Mouse (Mus musculus): ENCODE results near the gene Cdh18. TPM values are rescaled to one million over a fixed set of nuclear protein-coding genes. Genes with fewer than 3 reads are reported as not detected.
"Not testable (repeated sequence)": the region's sequence is repeated elsewhere in the genome, so short reads cannot be mapped to it uniquely, and the experiment has no call there.

Gene Cdh18
- total RNA-seq, 2 experiments from 2014 or later: 0.29 to 0.34 TPM

DNA sequence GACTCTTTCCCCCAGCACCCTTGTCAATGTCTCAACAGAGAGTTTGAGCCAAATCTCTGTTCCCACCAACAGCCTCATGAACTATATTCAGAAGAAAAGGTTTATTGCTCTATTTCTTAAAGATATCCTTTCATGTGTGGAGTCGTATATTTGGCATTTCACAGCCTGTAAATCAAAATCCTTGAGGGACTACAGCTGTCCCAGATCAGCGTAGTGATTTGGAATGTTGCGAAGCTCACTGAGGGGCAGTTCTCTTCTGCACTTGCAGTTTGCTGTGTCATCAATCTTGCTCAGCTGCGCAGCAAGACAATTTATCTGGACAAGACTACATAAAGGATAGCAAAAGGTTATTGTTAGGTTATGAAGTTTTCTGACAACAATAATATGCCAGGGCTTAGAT, 385.5 kb downstream of the Cdh18 start:
- no peak for DNase-seq (ENCODE audit: low spot score in 2 of 2)

GRCm38 (mm10) chr15:22947234-22947633, 398.4 kb downstream of the Cdh18 start:
- no peak for DNase-seq (ENCODE audit: low spot score in 2 of 2)

DNA sequence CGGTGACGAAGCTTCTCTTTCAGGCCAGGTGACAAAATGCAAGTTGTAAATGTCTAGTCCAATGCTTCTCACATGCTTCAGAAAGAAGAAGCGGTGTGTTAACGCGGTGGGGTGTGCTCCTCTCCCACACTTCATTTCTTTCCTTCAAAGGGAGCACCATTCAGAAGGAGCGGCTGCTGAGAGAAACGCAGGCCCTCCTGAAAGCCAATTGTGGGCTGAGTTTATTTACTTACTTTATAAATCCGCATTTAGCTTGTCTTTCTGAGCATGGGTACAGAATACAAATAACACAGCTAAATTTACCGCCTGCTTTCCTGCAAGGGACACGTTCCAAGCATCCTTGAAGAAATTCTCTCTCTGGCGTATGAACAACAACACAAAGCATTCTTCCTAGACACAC, 420.6 kb downstream of the Cdh18 start:
- DNase-seq (ENCODE audit: low spot score in 2 of 2): no peak

DNA sequence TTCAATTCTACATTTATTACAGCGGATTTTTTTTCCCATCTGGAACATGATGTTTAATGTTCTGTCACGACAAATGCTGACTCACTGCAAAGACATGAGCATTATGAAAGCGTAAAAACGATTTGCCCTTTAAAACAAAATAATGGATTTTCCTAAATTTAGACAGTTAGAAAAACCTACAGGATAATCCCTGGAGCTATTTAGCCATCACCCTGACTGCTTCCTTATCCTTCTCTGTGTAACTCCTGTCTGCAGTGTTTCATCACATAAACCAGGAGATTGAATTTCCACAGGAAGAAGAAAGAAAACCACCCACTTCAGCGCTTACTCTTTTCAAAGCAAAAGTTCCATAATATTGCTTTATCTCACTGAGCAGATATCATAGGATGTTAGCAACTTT, 431.3 kb downstream of the Cdh18 start:
- no peak for DNase-seq (ENCODE audit: low spot score in 2 of 2)

- no peak for DNase-seq (ENCODE audit: low spot score in 2 of 2)
Observed at GRCm38 (mm10) chr15:22984647-22985046, 435.8 kb downstream of the Cdh18 start.

- no peak for DNase-seq (ENCODE audit: low spot score in 2 of 2)
Observed at GRCm38 (mm10) chr15:23016680-23017079, 467.9 kb downstream of the Cdh18 start.

DNA sequence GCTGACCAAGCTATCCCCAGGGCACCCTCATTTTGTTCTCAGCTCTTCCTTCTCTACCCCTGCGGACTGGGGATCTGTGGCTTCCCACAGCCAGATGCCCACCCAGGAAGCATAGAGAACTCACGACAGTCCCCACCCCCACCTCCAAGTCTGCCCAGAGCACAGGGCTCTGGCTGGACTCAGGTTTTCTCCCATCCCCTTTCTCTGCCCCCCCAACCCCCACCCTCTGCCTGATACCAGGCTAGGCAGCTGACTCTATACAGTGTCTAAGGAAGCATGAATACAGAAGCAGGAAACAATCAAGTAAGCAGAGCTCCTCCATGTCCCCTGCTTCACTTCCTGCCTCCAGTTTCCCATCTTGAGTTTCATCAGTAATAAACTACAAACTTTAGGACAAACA, 472.3 kb downstream of the Cdh18 start:
- DNase-seq (ENCODE audit: low spot score in 2 of 2): no peak

DNA sequence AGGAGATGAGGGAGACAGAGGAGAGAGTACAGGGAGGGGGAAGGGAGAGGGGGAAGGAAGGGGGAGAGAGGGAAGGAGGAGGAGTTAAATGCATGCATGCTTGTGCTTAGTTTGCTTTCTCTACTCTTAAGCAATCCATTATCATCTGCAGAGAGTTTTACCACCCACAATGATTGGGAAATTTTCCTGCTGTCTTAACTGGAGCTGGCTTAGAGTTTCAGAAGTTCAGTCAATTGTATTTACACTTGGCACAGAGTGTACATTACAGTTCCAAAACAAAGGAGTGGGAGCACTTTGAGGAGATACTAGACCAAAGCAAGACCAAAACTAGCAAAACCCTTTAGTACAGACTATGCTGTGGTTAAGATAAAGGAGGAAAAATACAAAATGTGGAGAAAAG, 473.8 kb downstream of the Cdh18 start:
- DNase-seq (ENCODE audit: low spot score in 2 of 2): no peak

GRCm38 (mm10) chr15:23035551-23036207, 486.9 kb downstream of the Cdh18 start:
- peak in 1 of 2 experiments; percentile 7 for DNase-seq (ENCODE audit: low spot score in 2 of 2)

GRCm38 (mm10) chr15:23036208-23037065, 487.6 kb downstream of the Cdh18 start:
- peak; percentile 34 to 59 for DNase-seq (ENCODE audit: low spot score in 2 of 2)

- DNase-seq (ENCODE audit: low spot score in 2 of 2): no peak
Observed at GRCm38 (mm10) chr15:23037561-23037960, 488.7 kb downstream of the Cdh18 start.

GRCm38 (mm10) chr15:23046127-23046785, 497.4 kb downstream of the Cdh18 start:
- no peak for DNase-seq (ENCODE audit: low spot score in 2 of 2)

GRCm38 (mm10) chr15:23052006-23052405, 503.2 kb downstream of the Cdh18 start:
- DNase-seq (ENCODE audit: low spot score in 2 of 2): no peak

GRCm38 (mm10) chr15:23085326-23085725, 536.5 kb downstream of the Cdh18 start:
- DNase-seq (ENCODE audit: low spot score in 2 of 2): not testable (repeated sequence)

DNA sequence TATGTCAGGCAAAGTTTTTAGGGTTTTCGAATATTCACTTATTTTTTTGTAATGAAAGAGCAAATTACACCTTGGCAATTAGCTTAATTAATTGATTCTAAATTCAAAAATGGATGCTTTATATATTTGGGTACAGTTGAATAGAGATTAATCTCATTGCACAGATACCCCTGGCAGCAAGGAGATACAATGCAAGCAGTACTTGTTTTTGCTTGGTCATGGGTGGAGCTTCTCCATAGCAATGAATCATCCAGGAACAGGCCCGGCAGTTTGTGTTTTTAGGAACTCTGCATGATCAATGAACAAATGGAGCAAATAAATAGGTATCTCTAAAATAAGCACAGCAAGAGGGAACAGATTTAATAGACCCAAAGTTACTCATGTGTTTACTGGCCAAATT, 538.7 kb downstream of the Cdh18 start:
- no peak for DNase-seq (ENCODE audit: low spot score in 2 of 2)

DNA sequence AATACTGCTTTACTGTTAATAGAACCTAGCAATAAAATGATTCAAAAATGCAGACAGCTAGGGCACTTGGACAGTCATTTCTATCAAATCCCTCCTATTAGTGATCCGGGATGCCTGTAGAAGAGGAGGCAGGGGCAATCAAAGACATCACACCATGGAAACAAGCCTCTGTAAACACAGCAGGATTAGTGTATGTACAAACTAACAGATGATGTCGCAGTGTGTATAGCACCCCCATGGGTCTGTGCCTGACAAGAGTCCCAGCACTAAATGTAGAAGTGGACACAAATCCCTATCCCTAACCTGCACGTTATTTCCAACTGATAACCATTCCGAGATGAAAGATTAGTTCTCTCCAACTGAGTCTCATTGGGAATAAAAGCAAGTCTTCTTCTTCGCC, 547.8 kb downstream of the Cdh18 start:
- no peak for DNase-seq (ENCODE audit: low spot score in 2 of 2)

DNA sequence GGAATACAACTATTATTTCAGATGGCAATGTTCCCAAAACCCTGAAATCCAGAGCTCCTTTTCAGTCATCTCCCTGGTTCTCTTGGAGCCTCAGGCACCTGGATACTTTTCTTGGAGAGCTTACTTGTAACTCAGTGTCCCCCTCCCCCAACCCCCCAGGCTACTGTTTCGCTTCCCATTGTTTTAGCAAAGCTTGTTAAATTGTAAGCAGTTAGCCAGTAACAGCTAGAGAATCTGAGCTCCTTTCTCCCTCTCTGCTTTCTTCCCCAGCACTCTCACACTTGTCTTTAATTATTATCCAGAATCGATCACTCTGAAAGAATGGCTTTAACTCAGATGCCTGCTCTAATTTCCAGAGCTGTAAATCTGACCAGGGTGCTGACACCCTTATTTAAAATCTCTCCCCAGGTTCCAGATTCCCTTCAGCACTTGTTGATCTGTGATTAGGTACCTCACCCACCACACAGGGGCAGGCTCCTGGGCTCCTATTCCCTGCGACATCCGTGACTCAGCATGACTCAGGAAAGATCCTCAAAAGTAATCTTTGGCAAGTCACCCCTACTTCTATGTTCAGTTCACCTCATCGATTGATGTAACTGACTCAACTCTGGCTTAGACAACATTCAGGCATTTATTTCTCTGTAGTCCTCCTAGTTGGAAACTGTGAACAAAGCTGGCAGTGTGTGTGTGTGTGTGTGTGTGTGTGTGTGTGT, 556.0 kb downstream of the Cdh18 start:
- DNase-seq (ENCODE audit: low spot score in 2 of 2): no peak

GRCm38 (mm10) chr15:23134950-23135715, 586.3 kb downstream of the Cdh18 start:
- DNase-seq (ENCODE audit: low spot score in 2 of 2): no peak

GRCm38 (mm10) chr15:23136971-23137370, 588.1 kb downstream of the Cdh18 start:
- no peak for DNase-seq (ENCODE audit: low spot score in 2 of 2)

- not testable (repeated sequence) for DNase-seq (ENCODE audit: low spot score in 2 of 2)
Observed at GRCm38 (mm10) chr15:23142907-23143306, 594.1 kb downstream of the Cdh18 start.

DNA sequence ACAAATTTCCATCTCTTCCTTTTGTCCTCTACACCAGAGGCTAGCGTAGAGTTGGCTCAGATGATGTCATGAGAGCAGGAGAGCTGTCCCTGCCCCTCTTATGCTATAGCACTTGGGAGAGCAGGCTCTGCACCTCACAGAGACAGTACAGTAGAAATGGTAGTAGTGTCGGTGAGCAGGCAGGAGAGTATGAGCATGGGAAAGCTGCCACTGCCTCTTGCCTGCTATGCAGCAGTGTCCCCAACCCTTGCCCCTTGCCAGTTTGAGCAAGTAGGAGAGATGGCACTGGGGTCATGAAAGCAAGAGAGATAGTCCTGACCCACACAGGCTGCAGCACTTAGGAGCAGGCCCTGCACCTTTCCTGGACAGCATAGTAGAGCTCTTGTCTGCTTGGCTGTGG, 607.1 kb downstream of the Cdh18 start:
- no peak for DNase-seq (ENCODE audit: low spot score in 2 of 2)
